Mouse (Mus musculus) T-helper 1 cell (primary cell): ENCODE results near the gene Golm1.

Source experiments
- in situ Hi-C: fragments of 300-600 bp; cut with MboI, MseI; formaldehyde crosslinking; loops from one replicate; pipeline ENCODE4 v1.15.1; 2025; ENCODE audit warnings: high pct_unique_total_duplicates

Gene Golm1

GRCm38 (mm10) chr13:59676316-59677229, 962 bp upstream of the Golm1 start:
- in situ Hi-C loops: no loop called here

DNA sequence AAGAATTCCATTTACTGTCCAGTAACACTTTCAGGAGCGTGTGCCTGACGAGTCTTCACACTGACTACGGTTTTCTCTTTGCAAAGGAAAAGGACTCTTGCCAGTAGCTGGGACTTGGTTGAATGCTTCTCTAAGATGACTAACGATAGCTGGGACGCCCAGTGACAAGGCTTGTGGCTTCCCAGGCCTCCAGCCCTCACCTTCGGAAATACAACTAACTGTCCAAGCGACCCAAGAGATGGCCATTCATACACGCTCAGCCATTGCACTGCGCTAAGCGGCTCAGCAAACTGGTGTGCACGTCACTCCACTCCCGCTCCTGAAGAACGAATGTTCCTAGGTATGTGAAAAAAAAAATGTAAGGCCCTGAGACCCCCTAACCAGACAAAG, 855 bp downstream of the Golm1 start:
- in situ Hi-C loops: no loop called here

DNA sequence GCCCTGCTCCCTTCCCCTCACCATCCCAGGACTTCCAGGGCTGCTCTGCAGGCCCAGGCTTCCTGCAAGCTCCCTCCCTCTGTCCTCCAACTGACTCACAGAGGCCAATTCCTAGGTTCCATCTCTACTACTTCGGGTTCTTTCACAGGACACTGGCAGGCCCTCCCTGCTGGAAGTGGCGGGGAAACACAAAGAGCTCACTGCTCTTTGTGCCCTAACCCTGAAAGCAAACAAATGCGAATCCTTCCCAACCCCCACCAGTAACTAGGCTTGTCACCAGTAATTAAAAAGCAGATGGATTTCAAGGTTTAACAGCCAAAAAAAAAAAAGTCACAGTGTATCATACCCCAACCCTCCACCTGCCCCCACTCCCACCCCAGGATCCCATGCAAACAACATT, 1.4 kb downstream of the Golm1 start:
- in situ Hi-C loops: no loop called here

DNA sequence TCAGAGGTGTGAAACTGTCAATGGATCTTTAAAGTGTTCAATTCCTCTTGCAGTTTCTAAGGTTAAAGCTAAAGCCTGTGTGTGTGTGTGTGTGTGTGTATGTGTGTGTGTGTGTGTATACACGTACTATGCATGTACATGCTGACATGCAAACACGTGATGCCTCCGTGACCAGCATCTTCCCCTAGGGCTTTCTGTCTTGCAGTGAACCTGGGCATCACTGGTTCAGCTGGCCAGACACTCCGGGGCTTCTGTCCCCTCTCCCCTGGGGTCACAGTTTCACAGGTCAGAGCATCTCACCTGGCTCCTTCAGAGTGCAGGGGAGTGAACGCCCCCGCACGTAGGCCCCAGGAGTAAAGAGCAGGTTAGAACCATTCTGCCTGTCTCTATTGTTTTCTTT, 2.0 kb downstream of the Golm1 start:
- in situ Hi-C loops: no loop called here

DNA sequence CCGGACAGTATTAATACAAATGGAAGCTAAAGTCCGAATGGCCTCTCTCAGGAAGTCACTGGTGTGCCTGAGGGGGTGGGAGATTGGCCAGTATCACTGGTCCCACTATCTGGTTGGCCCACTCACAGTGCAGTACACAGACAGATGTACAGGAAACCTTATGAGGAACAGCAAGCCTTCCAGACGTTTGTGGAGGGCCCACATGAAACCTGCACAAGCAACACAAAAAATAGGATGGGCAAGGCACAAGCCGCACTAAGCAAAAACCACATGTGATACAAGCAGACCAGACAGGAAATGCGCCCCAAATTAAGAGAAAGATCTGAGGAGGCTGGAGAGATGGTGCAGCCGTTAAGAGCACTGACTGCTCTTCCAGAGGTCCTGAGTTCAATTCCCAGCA, 3.4 kb downstream of the Golm1 start:
- in situ Hi-C loops: no loop called here

DNA sequence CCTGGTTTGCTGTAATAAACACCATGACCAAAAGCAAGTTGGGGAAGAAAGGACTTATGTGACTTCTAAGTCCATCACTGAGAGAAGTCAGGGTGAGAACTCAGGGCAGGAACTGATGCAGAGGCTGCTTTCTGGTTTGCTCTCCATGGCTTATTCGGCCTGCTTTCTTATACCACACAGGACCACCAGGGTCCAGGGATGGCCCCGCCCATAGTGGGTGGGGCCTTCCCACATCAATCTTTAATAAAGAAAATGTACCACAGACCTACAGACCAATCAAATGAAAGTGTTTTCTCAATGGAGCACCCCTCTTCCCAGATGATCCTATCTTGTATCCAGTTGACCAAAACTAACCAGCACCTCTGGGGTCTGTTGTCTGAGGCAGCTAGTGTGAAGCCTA, 4.1 kb downstream of the Golm1 start:
- in situ Hi-C loops: no loop called here

GRCm38 (mm10) chr13:59669946-59670345, 5.7 kb downstream of the Golm1 start:
- in situ Hi-C loops: no loop called here

DNA sequence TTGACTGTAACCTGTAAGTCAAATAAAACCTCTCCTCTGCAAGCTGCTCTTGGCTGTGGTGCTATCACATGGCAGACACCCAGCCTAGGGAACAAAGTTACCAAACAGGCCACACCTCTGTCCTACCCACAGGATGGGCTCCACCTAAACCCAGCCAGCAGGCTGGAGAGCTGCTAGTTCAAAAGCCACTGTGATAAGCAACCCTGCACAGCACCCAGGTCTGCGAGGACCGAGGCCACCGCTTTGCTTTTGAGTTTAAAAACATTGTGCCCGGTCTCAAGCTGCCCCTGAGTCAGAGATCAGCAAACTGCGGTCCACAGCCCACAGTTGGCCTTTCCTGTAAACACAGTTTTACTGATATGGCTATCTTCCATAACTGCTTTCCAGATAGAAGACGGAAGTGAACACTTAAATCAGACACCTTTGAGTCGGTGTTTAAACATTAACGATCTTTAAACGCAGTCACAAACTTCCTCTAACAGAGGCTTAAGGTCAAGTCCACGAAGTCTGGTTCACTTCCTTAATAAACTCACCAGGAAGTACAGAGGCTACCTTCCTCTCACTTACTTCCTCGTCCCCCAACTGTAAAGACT, 7.0 kb downstream of the Golm1 start:
- in situ Hi-C loops: no loop called here

- in situ Hi-C loops: no loop called here
These were observed 7.8 kb downstream of the Golm1 start for GRCm38 (mm10) chr13:59667763-59668162.

GRCm38 (mm10) chr13:59663939-59664712, 11.5 kb downstream of the Golm1 start:
- in situ Hi-C loops: no loop called here

DNA sequence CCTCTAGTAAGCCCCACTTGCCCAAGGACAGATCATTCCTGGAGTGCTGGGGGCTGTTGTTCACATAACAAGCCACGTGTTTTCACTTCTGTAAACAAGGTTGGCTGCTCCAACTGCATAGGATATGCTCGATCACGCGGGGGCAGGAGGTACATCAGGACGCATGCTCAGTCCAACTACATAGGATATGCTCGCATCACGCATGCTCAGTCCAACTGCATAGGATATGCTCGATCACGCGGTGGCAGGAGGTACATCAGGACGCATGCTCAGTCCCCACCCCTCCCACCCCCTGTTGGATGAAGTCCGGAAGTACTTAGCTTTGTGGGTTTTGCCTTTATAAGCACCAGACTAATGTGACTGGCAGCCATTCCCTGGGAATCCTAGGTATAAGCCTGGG, 13.6 kb downstream of the Golm1 start:
- in situ Hi-C loops: no loop called here

DNA sequence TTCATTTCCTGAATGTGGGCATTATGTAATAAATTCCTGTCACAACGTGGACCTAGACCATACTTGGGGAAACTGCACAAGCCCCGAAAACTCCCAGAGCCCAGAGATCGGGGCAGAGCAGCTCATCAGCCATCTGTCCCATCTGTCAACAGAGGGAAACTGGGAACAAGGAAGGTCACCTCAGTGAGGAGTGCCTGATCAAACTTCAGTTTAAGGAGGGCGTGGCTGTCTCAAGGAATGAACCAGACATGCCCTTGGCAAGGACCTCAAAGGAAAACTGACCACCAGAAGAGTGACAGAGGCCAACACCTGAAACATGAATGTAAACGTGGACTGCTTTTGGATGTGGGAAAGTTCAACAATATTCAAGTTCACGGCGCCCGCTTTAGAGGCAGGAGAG, 14.2 kb downstream of the Golm1 start:
- in situ Hi-C loops: no loop called here

DNA sequence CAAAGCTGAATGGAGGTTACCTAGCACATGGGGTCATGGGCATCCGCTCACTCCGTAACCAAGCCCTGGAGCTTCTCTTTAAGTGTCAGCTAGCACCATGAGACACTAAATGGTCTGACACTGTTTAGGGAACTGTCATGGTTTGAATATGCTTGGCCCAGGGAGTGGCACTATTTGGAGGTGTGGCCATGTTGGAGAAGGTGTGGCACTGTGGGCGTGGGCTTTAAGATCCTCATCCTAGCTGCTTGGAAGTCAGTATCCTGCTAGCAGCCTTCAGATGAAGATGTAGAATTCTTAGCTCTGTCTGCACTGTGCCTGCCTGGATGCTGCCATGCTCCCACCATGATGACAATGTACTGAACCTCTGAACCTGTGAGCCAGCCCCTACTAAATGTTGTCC, 15.2 kb downstream of the Golm1 start:
- in situ Hi-C loops: no loop called here

DNA sequence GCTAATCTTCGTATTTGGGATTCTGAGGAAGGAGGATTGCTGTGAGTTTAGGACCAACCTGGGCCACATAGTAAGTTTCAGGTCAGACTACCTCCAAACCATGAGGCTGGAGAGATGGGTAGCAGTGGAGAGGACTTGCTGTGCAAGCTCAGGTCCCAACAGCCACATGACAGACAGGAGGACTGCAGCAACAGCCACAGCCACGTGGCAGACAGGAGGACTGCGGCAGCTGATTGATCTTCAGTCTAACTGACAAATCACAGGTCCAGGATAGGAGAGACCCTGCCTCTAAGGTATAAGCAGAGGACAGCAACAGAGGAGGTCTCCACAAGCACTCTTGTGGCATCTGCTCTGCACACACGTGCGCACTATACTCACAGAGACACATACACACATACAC, 17.8 kb downstream of the Golm1 start:
- in situ Hi-C loops: no loop called here

DNA sequence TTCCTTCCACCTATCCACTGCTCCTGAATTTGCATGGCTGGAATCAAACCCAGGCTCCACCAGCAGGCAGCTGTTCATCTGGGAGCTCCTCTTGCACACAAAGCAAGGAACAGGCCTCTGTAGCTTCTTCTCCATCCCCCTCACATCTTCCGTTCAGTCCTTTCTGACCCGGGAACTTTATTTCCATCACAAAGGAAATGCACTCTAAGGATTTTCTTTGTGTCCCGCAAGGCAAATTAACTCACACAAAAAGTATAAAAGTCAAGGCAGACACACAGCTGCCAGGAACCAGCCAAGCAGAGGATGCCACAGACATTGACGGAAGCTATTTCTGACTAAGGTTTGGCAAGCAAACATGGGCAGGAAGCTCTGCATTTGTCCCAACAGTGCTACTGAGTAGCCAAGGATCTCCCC, 18.6 kb downstream of the Golm1 start:
- in situ Hi-C loops: no loop called here

DNA sequence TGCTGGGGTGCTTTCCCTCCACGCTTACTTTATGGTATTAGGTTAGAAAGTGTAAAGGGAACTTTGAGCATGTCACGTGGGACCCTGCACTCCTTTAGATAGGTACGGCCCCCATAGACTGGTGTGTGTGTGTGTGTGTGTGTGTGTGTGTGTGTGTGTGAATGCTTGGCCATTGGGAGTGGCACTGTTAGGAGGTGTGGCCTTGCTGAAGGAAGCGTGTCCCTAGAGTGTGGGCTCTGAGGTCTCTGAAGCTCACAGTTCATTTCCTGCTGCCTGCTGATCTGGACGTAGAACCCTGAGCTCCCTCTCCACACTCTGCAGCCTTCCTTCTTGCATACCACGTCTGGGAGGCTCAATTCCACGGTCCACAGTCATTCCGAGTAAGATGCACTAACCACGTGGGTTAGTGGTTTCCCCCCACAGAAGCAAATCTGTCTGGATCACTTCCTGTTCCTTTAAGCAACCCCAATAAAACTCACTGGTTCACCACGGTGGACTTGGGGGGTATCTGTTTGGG, 19.2 kb downstream of the Golm1 start:
- in situ Hi-C loops: no loop called here

DNA sequence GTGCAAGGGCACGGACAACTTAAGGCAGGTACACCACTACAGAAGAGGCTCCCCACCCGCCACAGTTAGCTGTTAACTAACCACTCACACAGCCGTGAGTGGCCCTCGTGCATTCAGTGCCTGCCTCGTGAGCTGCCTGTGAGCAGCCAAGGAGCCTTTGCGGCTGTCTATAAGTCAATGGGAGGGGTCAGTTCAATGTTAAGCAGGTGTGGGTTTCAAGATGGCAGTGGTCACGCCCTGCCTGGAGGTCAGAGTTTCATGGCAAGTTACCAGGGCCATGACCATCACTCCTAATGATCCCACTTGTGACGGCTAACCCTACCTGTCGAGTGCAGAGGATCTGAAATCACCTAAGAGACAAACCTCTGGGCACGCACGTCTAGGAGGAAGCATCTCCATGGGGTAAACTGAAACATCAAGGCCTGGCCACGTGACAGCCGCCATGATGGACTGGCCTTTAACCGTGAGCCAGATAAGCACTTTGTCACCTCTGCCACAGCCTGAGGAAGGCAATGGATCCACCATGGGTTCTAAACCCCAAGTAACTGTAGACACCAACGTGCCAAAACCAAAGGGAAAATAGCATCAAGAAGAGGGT, 19.8 kb downstream of the Golm1 start:
- in situ Hi-C loops: no loop called here

DNA sequence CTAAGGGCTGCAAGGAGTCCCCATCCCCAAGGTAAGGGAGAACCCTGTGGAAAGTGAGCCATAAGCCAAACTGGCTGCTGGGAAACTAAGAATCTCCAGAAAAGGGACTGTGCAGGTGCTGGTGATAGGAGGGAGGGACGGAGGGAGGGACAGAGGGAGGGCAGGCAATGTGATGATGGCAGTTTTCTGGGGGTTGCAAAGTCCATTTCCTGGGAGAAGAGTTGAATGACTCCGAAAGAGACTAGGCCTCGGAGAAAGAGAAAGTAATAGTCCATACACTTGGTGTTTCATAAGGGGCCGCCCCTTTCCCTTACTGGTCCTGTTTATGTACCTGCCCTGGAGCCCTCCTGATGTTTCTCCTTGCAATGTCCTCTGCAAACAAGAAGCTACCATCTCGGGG, 21.1 kb downstream of the Golm1 start:
- in situ Hi-C loops: no loop called here

DNA sequence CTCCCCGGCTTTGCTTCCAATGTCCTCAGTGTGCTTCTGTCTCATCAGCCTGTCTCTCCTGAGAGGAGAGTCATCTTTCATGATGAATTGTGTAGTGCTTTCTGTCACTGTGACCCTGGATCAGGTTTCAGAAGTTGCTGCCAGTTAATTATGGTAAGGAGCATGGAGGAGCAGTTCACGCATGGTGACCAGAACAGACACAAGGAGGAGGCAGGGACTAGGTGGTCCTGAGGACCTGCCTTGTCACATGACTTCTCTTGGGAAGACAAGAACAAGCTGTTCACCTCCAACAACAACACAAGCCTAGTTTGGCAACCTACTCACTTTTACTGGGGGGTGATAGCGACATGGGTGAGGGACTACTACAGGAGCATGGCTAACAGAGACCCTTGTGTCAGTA, 22.5 kb downstream of the Golm1 start:
- in situ Hi-C loops: no loop called here

- in situ Hi-C loops: no loop called here
These were observed 23.0 kb downstream of the Golm1 start for GRCm38 (mm10) chr13:59652651-59653050.

GRCm38 (mm10) chr13:59649781-59650180, 25.8 kb downstream of the Golm1 start:
- in situ Hi-C loops: no loop called here

- in situ Hi-C loops: no loop called here
These were observed 27.0 kb downstream of the Golm1 start for GRCm38 (mm10) chr13:59648598-59648997.
